Mouse (Mus musculus) C2C12 (cell line): Measurements from ENCODE around the gene Synm.

ENCODE experiments used
- CTCF ChIP-seq: IDR thresholded peaks from one replicate; pipeline ENCODE4 v1.5.1; 2011; ENCODE audit not compliant: control insufficient read depth, insufficient read depth, insufficient read length
- FOSL1 ChIP-seq: IDR thresholded peaks from one replicate; pipeline ENCODE4 v1.8.0; 2011; ENCODE audit warnings: mild to moderate bottlenecking, low read length; ENCODE audit not compliant: poor library complexity, insufficient read depth, severe bottlenecking
- MAX ChIP-seq: IDR thresholded peaks from one replicate; pipeline ENCODE4 v1.6.1; 2011; ENCODE audit warnings: mild to moderate bottlenecking, control low read depth

DNA sequence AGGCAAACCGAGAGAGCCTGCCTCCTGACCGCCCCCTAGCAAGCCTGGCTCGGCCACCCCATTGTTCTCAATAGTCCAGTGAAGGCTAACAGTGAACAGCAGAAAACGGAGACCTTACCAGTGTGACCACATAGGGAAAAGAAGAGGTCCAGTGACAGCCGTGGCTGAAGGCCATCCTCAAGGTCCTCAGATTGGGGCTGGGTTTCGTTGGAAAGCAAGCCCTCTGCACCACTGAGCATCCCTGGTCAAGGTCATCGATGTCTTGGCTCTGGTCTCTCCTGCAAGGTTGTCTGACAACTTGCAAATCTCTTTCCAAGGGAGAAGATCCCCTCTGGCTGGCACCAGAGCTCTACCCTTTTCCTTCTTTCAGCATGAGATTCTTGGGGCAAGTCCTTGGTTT, 69.7 kb downstream of the Synm start:
- no peak for TF ChIP-seq CTCF
- no peak for TF ChIP-seq FOSL1
- no peak for TF ChIP-seq MAX
